8 mouse cellular contexts compared by ENCODE assay signal in genomic region chr3:52045221-52045641, GRCm38 (mm10). TPM values are rescaled to one million over a fixed set of nuclear protein-coding genes. Genes with fewer than 3 reads are reported as not detected.
DNase-seq lines count a peak whose midpoint lies in the region; ATAC-seq lines count a peak whose summit lies in the region.

No protein-coding gene starts in this region.

- WGBS in forebrain, embryonic 16.5 days = 9% methylated on average over 6 of the region's 6 CpGs
- 13% methylated on average over 6 of the region's 6 CpGs for WGBS in kidney, embryonic 14.5 days
- 12% methylated on average over 6 of the region's 6 CpGs for WGBS in midbrain, embryonic 14.5 days

- H3K36me3 ChIP-seq in forebrain, embryonic 16.5 days (ENCODE audit: control insufficient read depth, insufficient read depth) = no peaks in the 10 kb centered on the region
- H3K36me3 ChIP-seq in kidney, embryonic 14.5 days (ENCODE audit: control insufficient read depth, insufficient read depth, low read length) = no peaks in the 10 kb centered on the region
- H3K36me3 ChIP-seq in midbrain, embryonic 14.5 days (ENCODE audit: control insufficient read depth, insufficient read depth, low read length) = no peaks in the 10 kb centered on the region

- H3K27me3 ChIP-seq in forebrain, embryonic 16.5 days (replicated peaks; ENCODE audit: control insufficient read depth, insufficient read depth, low read length) = no peaks in the 10 kb centered on the region
- no peaks in the 10 kb centered on the region for H3K27me3 ChIP-seq in kidney, embryonic 14.5 days (ENCODE audit: control insufficient read depth, insufficient read depth, low read length)
- no peaks in the 10 kb centered on the region for H3K27me3 ChIP-seq in midbrain, embryonic 14.5 days (ENCODE audit: control insufficient read depth, insufficient read depth, low read length)

- H3K4me3 ChIP-seq in forebrain, embryonic 16.5 days (replicated peaks; ENCODE audit: low read length) = no peak overlapping the region
- H3K4me3 ChIP-seq in kidney, embryonic 14.5 days (ENCODE audit: low read length) = peak overlapping the region; percentile 12; the same call in 1 of the 2 replicates
- peak overlapping the region; percentile 9; the same call in 1 of the 2 replicates for H3K4me3 ChIP-seq in midbrain, embryonic 14.5 days (replicated peaks; ENCODE audit: low read depth, low read length)

- no peak for ATAC-seq in forebrain, embryonic 16.5 days
- no peak for ATAC-seq in kidney, embryonic 14.5 days (ENCODE audit: low FRiP score, low TSS enrichment)
- ATAC-seq in midbrain, embryonic 14.5 days (ENCODE audit: low FRiP score, low TSS enrichment) = no peak

- H3K9me3 ChIP-seq in forebrain, embryonic 16.5 days (ENCODE audit: control insufficient read depth, low read length) = no peaks in the 10 kb centered on the region
- H3K9me3 ChIP-seq in kidney, embryonic 14.5 days (ENCODE audit: control insufficient read depth, low read length) = no peaks in the 10 kb centered on the region
- no peaks in the 10 kb centered on the region for H3K9me3 ChIP-seq in midbrain, embryonic 14.5 days (ENCODE audit: control insufficient read depth, low read length)

- DNase-seq in embryo, embryonic 10.5 days (ENCODE audit: low spot score) = peak; percentile 67
- DNase-seq in embryo, embryonic 10 days (ENCODE audit: low spot score) = no peak
- peak; percentile 15 for DNase-seq in adrenal gland, postnatal 25 days
- DNase-seq in midbrain, embryonic 14.5 days = peak; percentile 62
- no peak for DNase-seq in ovary, adult 18-20 months (ENCODE audit: low spot score)
- DNase-seq in frontal cortex, postnatal 25 days (ENCODE audit: low spot score in 2 of 2) = no peak

- peak overlapping the region; percentile 62 for H3K4me2 ChIP-seq in forebrain, embryonic 16.5 days (ENCODE audit: low read length)
- peak overlapping the region; percentile 52 for H3K4me2 ChIP-seq in kidney, embryonic 14.5 days (replicated peaks; ENCODE audit: low read depth, low read length)
- peak overlapping the region; percentile 61 for H3K4me2 ChIP-seq in midbrain, embryonic 14.5 days (ENCODE audit: low read length)

- peak overlapping the region; percentile 45 for H3K27ac ChIP-seq in forebrain, embryonic 16.5 days (ENCODE audit: low read length)
- H3K27ac ChIP-seq in kidney, embryonic 14.5 days (ENCODE audit: low read depth, low read length) = peak overlapping the region; percentile 96
- peak overlapping the region; percentile 83 for H3K27ac ChIP-seq in midbrain, embryonic 14.5 days (replicated peaks; ENCODE audit: low read depth, low read length)

- H3K9ac ChIP-seq in forebrain, embryonic 16.5 days (replicated peaks; ENCODE audit: low read depth, low read length) = peak overlapping the region; percentile 45
- H3K9ac ChIP-seq in kidney, embryonic 14.5 days (ENCODE audit: low read depth, low read length) = peak overlapping the region; percentile 47; the same call in 1 of the 2 replicates
- peak overlapping the region; percentile 26; the same call in 1 of the 2 replicates for H3K9ac ChIP-seq in midbrain, embryonic 14.5 days (replicated peaks; ENCODE audit: low read length)

- H3K4me1 ChIP-seq in forebrain, embryonic 16.5 days (replicated peaks; ENCODE audit: control insufficient read depth, insufficient read depth, low read length) = peaks cover 41% of the 10 kb centered on the region
- H3K4me1 ChIP-seq in kidney, embryonic 14.5 days (ENCODE audit: control insufficient read depth, insufficient read depth, low read length) = peaks cover 38% of the 10 kb centered on the region
- H3K4me1 ChIP-seq in midbrain, embryonic 14.5 days (ENCODE audit: control insufficient read depth, insufficient read depth, low read length) = peaks cover 46% of the 10 kb centered on the region

RNA-seq across cellular contexts. Expression of gene Maml3, which starts 59.6 kb away (rescaled TPM):
- total RNA-seq in adrenal gland, postnatal 25 days (2021) = 8.2 and 11.8 TPM in 2 replicates
- polyA plus RNA-seq in forebrain, embryonic 16.5 days (2015; fragmentation: Nextera tagmentation; extraction: Ambion mirVana) = 3.7 and 5.0 TPM in 2 replicates
- polyA plus RNA-seq in kidney, embryonic 14.5 days (2014; fragmentation: Nextera tagmentation; extraction: Ambion mirVana) = 8.4 and 9.4 TPM in 2 replicates
- polyA plus RNA-seq in midbrain, embryonic 14.5 days (2014; fragmentation: Nextera tagmentation; extraction: Ambion mirVana) = 8.4 and 10.3 TPM in 2 replicates

Comparison
In these comparisons a context has a peak if more than half of its experiments do, and no peak if none do; other contexts are left out.
1. DNase-seq: peak in embryo, embryonic 10.5 days (single experiment), adrenal gland, postnatal 25 days (single experiment) and midbrain, embryonic 14.5 days (single experiment); none in embryo, embryonic 10 days (single experiment), ovary, adult 18-20 months (single experiment) and frontal cortex, postnatal 25 days (0 of 2).
2. H3K27ac ChIP-seq: peak in every context shown above with its lines; median percentile 96 in kidney, embryonic 14.5 days; 83 in midbrain, embryonic 14.5 days; 45 in forebrain, embryonic 16.5 days.
3. Peak in every context shown above with its lines, with median percentiles within 50 percentile points of each other: H3K4me2 ChIP-seq and H3K9ac ChIP-seq.